Mouse (Mus musculus) kidney, postnatal 14 days (tissue): ENCODE measurements at regions not wholly inside any gene's neighbourhood (a gene's known extent, or its start where the extent isn't known, plus 50 kb on each side); places are given as distances from the start of the nearest gene placed in this dataset.
A peak's percentile ranks its signal among the peaks of the same experiment; 100 is the strongest.

Source experiments
- DNase-seq: peaks from one replicate; pipeline ENCODE4 v3.0.0; 2022; ENCODE audit warnings: mixed read lengths

- DNase-seq: no peak
Observed at GRCm38 (mm10) chr10:92225818-92226217, 496.4 kb downstream of the Nedd1 start.

GRCm38 (mm10) chr10:92225071-92225470 lies 497.1 kb downstream of the Nedd1 start:
- DNase-seq: no peak

DNA sequence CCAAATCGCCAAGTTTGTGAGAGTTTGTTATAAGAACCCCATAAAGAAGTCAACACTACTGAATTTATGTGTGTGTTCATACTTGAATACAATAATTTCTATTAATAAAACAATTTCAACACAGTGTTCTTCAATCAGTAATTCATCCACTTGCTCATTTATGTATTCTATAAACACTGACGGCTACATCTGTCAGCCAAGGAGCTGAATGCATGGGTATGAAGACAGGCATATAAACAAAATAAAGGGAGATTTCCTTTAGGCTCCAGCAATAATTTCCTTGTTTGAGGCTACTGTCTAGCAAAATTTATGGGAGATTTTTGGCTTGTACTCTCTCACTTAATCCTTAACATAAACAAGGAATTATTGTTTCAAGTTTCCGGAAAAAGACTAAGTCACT lies 502.9 kb downstream of the Nedd1 start:
- DNase-seq: no peak

GRCm38 (mm10) chr10:92170856-92171255 lies 551.4 kb downstream of the Nedd1 start:
- DNase-seq: no peak

GRCm38 (mm10) chr10:92166057-92166456 lies 556.2 kb downstream of the Nedd1 start:
- DNase-seq: peak; percentile 2

DNA sequence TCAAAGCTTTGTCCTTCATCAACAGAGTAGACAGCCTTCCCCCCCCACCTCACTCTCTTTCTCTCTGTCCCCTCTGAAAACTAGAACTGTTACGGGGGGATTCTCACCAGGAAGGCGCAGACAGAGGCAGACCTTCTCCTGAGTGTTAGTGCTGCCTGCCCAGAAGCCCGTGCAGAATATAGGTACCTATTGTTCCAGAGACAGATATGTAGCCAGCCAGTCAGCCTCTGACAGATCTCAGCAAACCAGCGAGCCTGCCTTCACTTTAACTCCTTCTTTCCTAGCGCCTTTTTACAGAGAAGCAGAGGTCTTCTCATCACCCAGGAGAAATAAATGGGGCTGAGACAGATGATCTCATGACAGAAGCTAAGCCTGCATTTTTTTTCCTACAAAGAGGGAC lies 557.2 kb downstream of the Nedd1 start:
- no peak for DNase-seq

DNA sequence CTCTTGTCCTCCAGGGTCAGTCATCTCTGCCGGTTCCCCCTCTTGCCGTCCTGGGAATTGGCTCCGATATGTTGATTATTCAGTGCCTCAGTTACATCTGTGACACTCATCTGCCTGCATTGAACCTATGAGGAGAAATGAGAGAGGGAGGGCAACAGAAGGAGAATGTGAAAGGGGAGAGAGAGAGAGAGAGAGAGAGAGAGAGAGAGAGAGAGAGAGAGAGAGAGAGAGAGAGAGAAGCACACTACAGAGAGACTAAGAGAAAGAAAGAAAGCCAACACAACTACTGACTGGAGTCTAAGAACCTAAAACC lies 557.6 kb downstream of the Nedd1 start:
- DNase-seq: no peak

DNA sequence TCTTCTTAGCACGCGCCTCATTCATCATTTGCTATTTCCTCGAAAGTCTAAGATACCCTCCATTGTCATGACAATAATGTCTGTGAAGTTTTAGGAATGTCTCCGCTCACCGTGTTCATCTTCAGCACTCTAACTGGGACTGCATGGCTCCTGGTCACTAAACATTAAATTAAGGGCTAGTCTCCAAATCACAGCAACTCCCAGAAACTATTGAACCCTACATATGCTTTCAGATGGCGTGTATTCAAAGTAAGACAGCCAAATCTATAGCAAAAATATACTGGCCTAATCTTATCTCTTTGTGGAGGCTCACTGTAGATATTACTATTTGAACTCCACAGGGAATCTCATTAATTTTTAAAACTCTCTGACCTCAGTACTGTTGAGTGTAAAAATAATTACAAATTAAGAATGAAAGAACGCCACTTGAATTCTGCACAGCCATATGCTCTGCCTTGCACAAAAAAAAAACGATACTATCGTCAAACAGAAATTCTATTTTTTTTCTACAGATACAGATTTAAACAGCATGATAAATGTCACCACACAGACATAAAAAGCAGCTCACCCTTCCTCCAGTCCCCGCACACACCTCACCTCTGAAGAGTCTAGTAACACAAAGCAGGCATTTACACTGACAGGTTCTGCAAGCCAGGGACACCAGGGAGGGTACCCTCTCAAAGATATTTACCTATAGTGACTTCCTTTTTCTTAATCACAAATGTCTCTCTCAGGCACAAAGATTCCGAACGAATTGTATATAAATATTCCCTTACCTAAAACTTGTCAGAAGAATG lies 558.2 kb downstream of the Nedd1 start:
- no peak for DNase-seq

GRCm38 (mm10) chr10:92163071-92163504 lies 559.1 kb downstream of the Nedd1 start:
- DNase-seq: no peak

- peak; percentile 10 for DNase-seq
Observed at GRCm38 (mm10) chr10:92162473-92163011, 559.7 kb downstream of the Nedd1 start.

DNA sequence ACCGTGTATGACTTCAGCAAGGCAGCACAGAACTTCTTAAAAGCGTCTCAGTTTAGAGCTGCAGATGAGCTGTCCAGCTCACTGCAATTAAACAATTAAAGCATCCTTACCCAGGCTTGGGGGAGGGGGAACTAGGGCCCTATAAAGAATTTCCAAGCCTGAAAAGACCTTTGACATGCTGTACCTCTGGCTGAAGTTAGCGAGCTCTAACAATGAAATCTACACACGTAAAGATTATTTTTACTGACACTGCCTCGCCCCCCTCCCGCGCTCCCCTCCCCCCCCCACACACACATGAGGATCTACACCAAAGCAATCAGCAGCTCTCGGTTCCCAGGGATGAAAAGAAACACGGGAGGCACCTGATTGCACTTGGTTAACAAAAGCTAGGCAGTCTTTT lies 560.7 kb downstream of the Nedd1 start:
- DNase-seq: no peak

DNA sequence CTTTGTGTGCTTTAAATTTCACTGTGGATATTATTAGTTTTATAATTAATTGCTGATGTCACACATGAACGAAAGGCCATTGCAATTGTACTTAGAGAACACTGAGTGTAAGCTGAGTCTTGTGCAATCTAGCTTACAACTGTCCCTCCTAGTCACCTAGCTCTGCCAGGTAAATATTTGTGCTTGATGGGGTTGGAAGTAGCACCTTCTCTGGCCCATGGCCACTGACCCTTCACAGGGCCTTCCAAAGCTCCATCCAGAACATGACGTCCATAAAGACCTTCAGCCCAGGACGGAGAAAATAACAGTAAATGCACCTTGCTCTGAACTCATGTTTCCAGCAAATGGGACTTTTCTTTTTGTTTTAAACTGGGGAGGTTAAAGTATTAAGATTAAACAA lies 576.0 kb downstream of the Nedd1 start:
- DNase-seq: no peak

GRCm38 (mm10) chr10:92135521-92135920 lies 586.7 kb downstream of the Nedd1 start:
- no peak for DNase-seq

- DNase-seq: no peak
Observed at GRCm38 (mm10) chr10:92112790-92113189, 609.4 kb downstream of the Nedd1 start.

DNA sequence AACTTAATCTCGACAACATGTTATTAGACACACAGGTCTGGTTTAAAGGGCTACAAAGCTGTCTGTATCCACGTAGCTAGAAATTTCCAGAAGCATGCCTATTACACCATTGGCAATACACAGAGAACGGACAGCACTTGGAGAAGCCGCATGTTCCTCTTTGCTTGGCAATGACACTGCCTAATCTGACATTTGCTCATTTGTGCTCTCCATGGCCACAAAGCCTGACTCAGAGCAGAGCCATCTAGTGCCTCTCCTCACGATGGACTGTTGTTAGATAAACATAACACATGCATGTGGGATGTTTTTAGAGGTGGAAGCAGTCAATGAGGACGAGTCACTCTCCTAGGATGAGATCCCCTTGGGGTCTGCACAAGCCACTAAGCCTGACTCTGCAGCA lies 615.9 kb downstream of the Nedd1 start:
- no peak for DNase-seq

- no peak for DNase-seq
Observed at GRCm38 (mm10) chr10:92103887-92104286, 618.3 kb downstream of the Nedd1 start.

- no peak for DNase-seq
Observed at GRCm38 (mm10) chr10:92102755-92103154, 619.5 kb downstream of the Nedd1 start.

- DNase-seq: no peak
Observed at GRCm38 (mm10) chr10:92097562-92097961, 624.7 kb downstream of the Nedd1 start.

DNA sequence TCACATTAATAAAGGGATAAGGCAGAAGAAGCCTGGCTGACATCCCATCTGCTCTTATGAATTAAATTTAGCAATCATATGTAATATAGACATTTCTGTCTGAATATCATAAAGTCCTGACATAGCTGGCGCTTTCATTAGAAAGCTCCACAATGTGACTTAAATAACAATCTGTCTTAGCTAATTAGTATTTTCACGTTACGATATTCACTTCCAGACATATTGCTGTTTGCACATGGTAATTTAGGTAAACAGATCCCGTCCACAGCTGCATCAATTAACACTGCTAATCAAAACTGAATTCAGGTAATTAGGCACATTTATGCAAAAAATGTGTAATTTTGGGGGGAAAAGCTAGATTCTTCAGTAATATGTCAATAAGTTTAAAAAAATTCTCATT lies 625.1 kb downstream of the Nedd1 start:
- no peak for DNase-seq

DNA sequence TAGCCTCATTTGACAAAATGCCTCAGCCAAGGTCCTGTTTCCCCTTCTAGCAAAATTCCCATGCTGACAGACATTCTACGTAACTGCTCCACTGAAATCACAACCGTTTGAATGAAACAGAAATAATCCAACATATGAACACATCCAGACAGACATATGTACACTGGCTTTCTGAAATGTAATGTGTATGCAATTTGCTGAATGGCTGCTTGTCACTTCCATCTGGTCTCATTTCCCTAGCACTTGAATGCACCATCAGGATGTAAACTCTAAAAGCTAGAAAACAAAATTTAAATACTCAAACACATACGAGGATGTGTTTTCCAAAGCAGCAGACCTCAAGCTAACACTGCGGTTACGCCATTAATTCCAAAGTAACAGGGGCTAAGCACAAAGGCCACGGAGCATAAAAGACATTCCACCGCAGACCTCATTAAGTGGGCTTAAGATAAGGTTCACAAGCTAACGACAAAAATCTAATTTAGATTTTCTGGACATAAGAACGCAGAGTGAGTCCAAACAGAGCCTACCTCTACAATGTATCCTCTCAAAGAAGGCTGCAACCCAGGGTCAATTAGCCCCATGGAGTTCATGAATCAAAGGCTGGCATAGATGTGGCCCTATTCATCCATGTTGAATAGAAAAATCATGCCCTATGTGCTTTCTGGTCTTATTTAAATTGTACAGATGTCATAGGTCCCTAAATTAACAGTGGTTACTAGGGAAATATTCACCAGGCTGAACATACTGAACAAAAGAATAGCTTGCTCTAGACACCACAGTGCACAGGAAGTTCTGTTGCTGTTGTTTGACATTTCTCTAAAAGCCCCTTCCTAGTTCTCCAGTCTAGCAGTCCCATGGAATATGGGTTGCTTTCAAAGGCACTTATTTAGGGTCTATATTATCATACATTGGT lies 630.5 kb downstream of the Nedd1 start:
- no peak for DNase-seq

DNA sequence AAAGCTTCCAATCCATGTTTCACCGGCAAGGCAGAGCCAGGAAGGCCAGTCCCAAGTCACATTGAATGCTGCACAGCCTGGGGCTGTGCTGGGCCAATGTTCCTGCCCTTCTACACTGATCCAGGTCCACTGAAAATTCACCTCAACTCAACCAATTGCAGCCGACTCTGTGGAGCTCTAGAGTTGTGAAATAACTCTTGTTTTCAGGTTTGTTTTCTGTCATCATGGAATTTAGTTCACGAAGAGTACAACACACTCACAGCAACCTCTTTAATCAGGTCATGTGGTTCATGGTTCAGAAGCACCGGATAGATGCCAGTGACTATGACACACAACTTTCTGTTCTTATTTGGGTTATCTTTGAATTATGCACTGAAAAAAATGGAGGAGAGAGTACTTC lies 640.1 kb downstream of the Nedd1 start:
- DNase-seq: no peak

DNA sequence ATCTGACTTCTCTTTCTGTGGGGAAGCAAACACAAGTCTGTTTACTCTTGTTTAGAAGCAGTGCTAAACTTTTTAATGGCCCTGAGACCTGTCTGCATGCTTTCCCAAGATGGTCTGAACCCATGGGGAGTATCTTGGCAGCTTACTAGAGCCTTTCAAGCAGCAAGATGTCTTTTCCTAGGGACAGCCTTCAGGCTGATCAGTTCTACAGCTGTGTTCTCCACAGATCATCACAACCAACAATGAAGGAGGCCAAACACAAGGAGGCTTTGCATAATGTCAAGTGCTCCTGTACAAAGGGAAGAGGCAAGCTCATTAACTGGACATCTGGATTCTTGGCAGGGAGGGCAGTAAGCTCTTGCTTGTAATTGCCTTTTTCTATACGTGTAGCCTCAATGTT lies 641.0 kb downstream of the Nedd1 start:
- DNase-seq: no peak

GRCm38 (mm10) chr10:92079421-92079820 lies 642.8 kb downstream of the Nedd1 start:
- no peak for DNase-seq

- DNase-seq: no peak
Observed at GRCm38 (mm10) chr10:92077291-92077690, 644.9 kb downstream of the Nedd1 start.
